Comparison of ENCODE assay signal across 28 mouse cellular contexts in genomic region chr9:106361140-106361539, GRCm38 (mm10). TPM values are rescaled to one million over a fixed set of nuclear protein-coding genes. Genes with fewer than 3 reads are reported as not detected.
DNase-seq lines count a peak whose midpoint lies in the region; ATAC-seq and TF ChIP-seq lines count a peak whose summit lies in the region.
"Had no signal": no experiment of that assay in that cellular context is flagged by ENCODE, and none has a peak within 500 bp of the region (broad histone marks: within the 10 kb centered on the region; RNA-seq: fewer than 3 reads in every experiment).

No protein-coding gene starts in this region.

- H3K9ac ChIP-seq in kidney, postnatal 0 days (ENCODE audit: low read depth, low read length) = no peak overlapping the region
- H3K9ac ChIP-seq in stomach, postnatal 0 days (ENCODE audit: low read length) = no peak overlapping the region
- H3K9ac ChIP-seq: forebrain, embryonic 15.5 days; hindbrain, embryonic 14.5 days; liver, embryonic 13.5 days; lung, embryonic 14.5 days; midbrain, embryonic 15.5 days; neural tube, embryonic 12.5 days had no signal

- peak; percentile 14; the same call in 1 of the 2 replicates for ATAC-seq in kidney, postnatal 0 days (replicated peaks; ENCODE audit: low FRiP score, low read depth)
- peak; percentile 53 for ATAC-seq in stomach, postnatal 0 days (ENCODE audit: low FRiP score, low TSS enrichment)
- ATAC-seq: activated CD4-positive, CD25-positive, alpha-beta regulatory T cell, adult 4 months; forebrain, embryonic 15.5 days; inflammation-experienced regulatory T-cells, adult 6 months; midbrain, embryonic 15.5 days had no signal

- no peak overlapping the region for H3K4me3 ChIP-seq in kidney, postnatal 0 days (replicated peaks; ENCODE audit: low read depth, low read length)
- no peak overlapping the region for H3K4me3 ChIP-seq in stomach, postnatal 0 days (ENCODE audit: low read depth, low read length)
- H3K4me3 ChIP-seq: forebrain, embryonic 15.5 days; heart, adult 2 months; layer of hippocampus, adult 2 months; liver, embryonic 13.5 days; midbrain, embryonic 15.5 days; neural tube, embryonic 12.5 days had no signal

- no peak for DNase-seq in kidney, postnatal 0 days (ENCODE audit: low spot score)
- DNase-seq in kidney, adult 8-10 months = no peak
- DNase-seq in urinary bladder, postnatal 14 days (ENCODE audit: low spot score) = peak; percentile 45
- DNase-seq in urinary bladder, postnatal 36 days (ENCODE audit: low spot score in 2 of 2) = no peak
- peak; percentile 89 for DNase-seq in NIH3T3 (ENCODE audit: low read depth)
- DNase-seq in stomach, postnatal 0 days (ENCODE audit: low spot score) = peak; percentile 57
- DNase-seq in frontal cortex, adult 2 months (ENCODE audit: extremely low spot score in 1 of 2, low spot score in 1 of 2) = no peak
- DNase-seq in adrenal gland, postnatal 10 days = no peak
- DNase-seq: adrenal gland, adult 8-10 months; cerebellum, adult 2 months; cerebellum, postnatal 25 days; gastrocnemius, postnatal 36 days; heart, adult 2 months; kidney, adult 9 months; kidney, postnatal 25 days; liver, embryonic 13.5 days; lung, embryonic 14.5 days; right cerebral cortex, postnatal 25 days; spleen, adult 18-20 months; thymus, adult 18-20 months; thymus, postnatal 36 days had no signal

- no peak overlapping the region for H3K27ac ChIP-seq in kidney, postnatal 0 days
- H3K27ac ChIP-seq in stomach, postnatal 0 days (replicated peaks) = no peak overlapping the region
- H3K27ac ChIP-seq: forebrain, embryonic 15.5 days; heart, adult 2 months; hindbrain, embryonic 14.5 days; layer of hippocampus, adult 2 months; liver, embryonic 13.5 days; midbrain, embryonic 15.5 days; neural tube, embryonic 12.5 days had no signal

- H3K4me1 ChIP-seq in kidney, postnatal 0 days (replicated peaks; ENCODE audit: insufficient read depth, low read length) = 0 out of 2 replicates have a peak, but pooled peaks cover 6% of the 10 kb centered on the region
- peaks cover 4% of the 10 kb centered on the region; the same call in 1 of the 2 replicates for H3K4me1 ChIP-seq in stomach, postnatal 0 days (replicated peaks; ENCODE audit: control insufficient read depth, insufficient read depth)
- H3K4me1 ChIP-seq: forebrain, embryonic 15.5 days; midbrain, embryonic 15.5 days had no signal

- no peak for TF ChIP-seq EP300 in stomach, postnatal 0 days (optimal IDR thresholded peaks at IDR 0.05)

- no peak for TF ChIP-seq CTCF in kidney, postnatal 0 days (IDR thresholded peaks at IDR 0.05; ENCODE audit: low read depth)
- TF ChIP-seq CTCF in stomach, postnatal 0 days (IDR thresholded peaks at IDR 0.05; ENCODE audit: low read depth) = no peak

- H3K4me2 ChIP-seq in kidney, postnatal 0 days (ENCODE audit: low read length) = no peak overlapping the region
- H3K4me2 ChIP-seq in stomach, postnatal 0 days (replicated peaks; ENCODE audit: low read depth) = no peak overlapping the region
- H3K4me2 ChIP-seq: forebrain, embryonic 15.5 days; hindbrain, embryonic 14.5 days; liver, embryonic 13.5 days; lung, embryonic 14.5 days; midbrain, embryonic 15.5 days; neural tube, embryonic 12.5 days had no signal

- 80% methylated on average over 6 of the region's 6 CpGs for WGBS in kidney, postnatal 0 days
- 57% methylated on average over 6 of the region's 6 CpGs for WGBS in stomach, postnatal 0 days

- no peaks in the 10 kb centered on the region for H3K36me3 ChIP-seq in kidney, postnatal 0 days (ENCODE audit: insufficient read depth, low read length)
- no peaks in the 10 kb centered on the region for H3K36me3 ChIP-seq in stomach, postnatal 0 days (ENCODE audit: control insufficient read depth, insufficient read depth, low read length)
- H3K36me3 ChIP-seq: forebrain, embryonic 15.5 days; liver, embryonic 13.5 days; midbrain, embryonic 15.5 days; neural tube, embryonic 12.5 days had no signal

- H3K27me3 ChIP-seq in kidney, postnatal 0 days (ENCODE audit: insufficient read depth, low read length) = no peaks in the 10 kb centered on the region
- no peaks in the 10 kb centered on the region for H3K27me3 ChIP-seq in stomach, postnatal 0 days (ENCODE audit: control insufficient read depth, insufficient read depth, low read length)
- H3K27me3 ChIP-seq: forebrain, embryonic 15.5 days; neural tube, embryonic 12.5 days had no signal

- no peaks in the 10 kb centered on the region for H3K9me3 ChIP-seq in kidney, postnatal 0 days (replicated peaks; ENCODE audit: low read length)
- H3K9me3 ChIP-seq in stomach, postnatal 0 days (ENCODE audit: control insufficient read depth, low read length) = no peaks in the 10 kb centered on the region
- H3K9me3 ChIP-seq: forebrain, embryonic 15.5 days; liver, embryonic 13.5 days; midbrain, embryonic 15.5 days; neural tube, embryonic 12.5 days had no signal

RNA-seq across cellular contexts. Expression of gene Dusp7, which starts 7.3 kb away (rescaled TPM):
- polyA plus RNA-seq in kidney, postnatal 0 days (2015; fragmentation: Nextera tagmentation; extraction: Ambion mirVana) = 15.1 and 15.8 TPM in 2 replicates
- 12.3 and 12.7 TPM in 2 replicates for polyA plus RNA-seq in stomach, postnatal 0 days (2015; fragmentation: Nextera tagmentation; extraction: Ambion mirVana)
- polyA plus RNA-seq in frontal cortex, adult 2 months (2012; rRNA removed) = 92.3 and 101 TPM in 2 replicates
- 10 to 100 TPM; 21.0 to 26.1 TPM for total RNA-seq in adrenal gland, postnatal 10 days (2021)

Comparison
In these comparisons a context has a peak if more than half of its experiments do, and no peak if none do; other contexts are left out.
1. DNase-seq: peak in urinary bladder, postnatal 14 days (single experiment), NIH3T3 (single experiment) and stomach, postnatal 0 days (single experiment); none in kidney, postnatal 0 days (single experiment), kidney, adult 8-10 months (0 of 2), urinary bladder, postnatal 36 days (0 of 2), frontal cortex, adult 2 months (0 of 2) and adrenal gland, postnatal 10 days (single experiment).